ENCODE assay signal across 19 mouse cellular contexts in genomic region chr4:7363508-7363907, GRCm38 (mm10).
A peak's percentile ranks its signal among the peaks of the same experiment; 100 is the strongest.
DNase-seq lines count a peak whose midpoint lies in the region; ATAC-seq and TF ChIP-seq lines count a peak whose summit lies in the region.
"Had no signal": no experiment of that assay in that cellular context is flagged by ENCODE, and none has a peak within 500 bp of the region (broad histone marks: within the 10 kb centered on the region; RNA-seq: fewer than 3 reads in every experiment).

No protein-coding gene starts in this region.

- no peaks in the 10 kb centered on the region for H3K27me3 ChIP-seq in spleen, adult 2 months (ENCODE audit: control insufficient read depth, insufficient read depth, low read length)
- H3K27me3 ChIP-seq: forebrain, embryonic 13.5 days had no signal

- no peak overlapping the region for H3K4me3 ChIP-seq in spleen, adult 2 months (ENCODE audit: extremely low read depth, insufficient read depth, insufficient read length)
- H3K4me3 ChIP-seq: embryonic facial prominence, embryonic 10.5 days; forebrain, embryonic 13.5 days; heart, embryonic 10.5 days had no signal

- intact Hi-C loops in heart, postnatal 36 days (cut with DNase I): no loop called here

- peaks cover 4% of the 10 kb centered on the region; the same call in 1 of the 2 replicates for H3K4me1 ChIP-seq in spleen, adult 2 months (ENCODE audit: control insufficient read depth, insufficient read depth, insufficient read length)
- H3K4me1 ChIP-seq: embryonic facial prominence, embryonic 10.5 days; heart, embryonic 10.5 days had no signal

- TF ChIP-seq POLR2A in spleen, adult 2 months (IDR thresholded peaks at IDR 0.05; ENCODE audit: low read depth, low read length): no peak

- no peak for DNase-seq in spleen, adult 2 months (ENCODE audit: low read depth in 1 of 2, low spot score in 2 of 2)
- DNase-seq in spleen, postnatal 10 days (ENCODE audit: low spot score in 2 of 2): no peak
- no peak for DNase-seq in frontal cortex, postnatal 14 days (ENCODE audit: low spot score in 2 of 2)
- DNase-seq in heart, postnatal 36 days: no peak
- DNase-seq in layer of hippocampus, adult 8-10 months (ENCODE audit: low spot score in 2 of 2): no peak
- DNase-seq: adrenal gland, postnatal 25 days; cerebellum, adult 2 months; cerebellum, postnatal 10 days; gastrocnemius, postnatal 36 days; heart, adult 18-20 months; heart, postnatal 10 days had no signal

- 85% methylated on average over 2 of the region's 2 CpGs for WGBS in spleen, adult 2 months

- TF ChIP-seq CTCF in spleen, adult 2 months (IDR thresholded peaks at IDR 0.05; ENCODE audit: extremely low read depth, insufficient read depth, insufficient read length, insufficient replicate concordance): no peak

- peak overlapping the region; percentile 32; the same call in 1 of the 2 replicates for H3K27ac ChIP-seq in spleen, adult 2 months (ENCODE audit: insufficient read depth, low read length)
- H3K27ac ChIP-seq: embryonic facial prominence, embryonic 10.5 days; heart, embryonic 10.5 days; hindbrain, embryonic 14.5 days had no signal

- ATAC-seq in granulocyte monocyte progenitor cell, adult 5-6 weeks (replicated peaks; ENCODE audit: poor library complexity, severe bottlenecking): peak; percentile 52
- ATAC-seq in megakaryocyte progenitor cell, adult 5-6 weeks (replicated peaks; ENCODE audit: poor library complexity): peak; percentile 39; the same call in 1 of the 2 replicates
- ATAC-seq: intestine, postnatal 0 days had no signal

- no peaks in the 10 kb centered on the region for H3K36me3 ChIP-seq in spleen, adult 2 months (ENCODE audit: control insufficient read depth, insufficient read depth, low read length)
- H3K36me3 ChIP-seq: embryonic facial prominence, embryonic 10.5 days; G1E; heart, embryonic 10.5 days had no signal
